Mouse (Mus musculus) brain, embryonic 14.5 days (tissue): ENCODE results near the gene Tepp.

ENCODE experiments used
- CTCF ChIP-seq: fragments of 200-500 bp; IDR thresholded peaks from 2 replicates; pipeline ENCODE4 v1.5.1; 2012; ENCODE audit warnings: inconsistent platforms, mild to moderate bottlenecking, moderate library complexity, borderline replicate concordance; ENCODE audit not compliant: insufficient read depth, insufficient read length; ENCODE audit errors: extremely low read depth
- POLR2A ChIP-seq: fragments of 200-500 bp; IDR thresholded peaks from 2 replicates; pipeline ENCODE4 v1.6.1; 2012; ENCODE audit warnings: mild to moderate bottlenecking, inconsistent platforms, borderline replicate concordance; ENCODE audit not compliant: poor library complexity, insufficient read depth, insufficient read length, severe bottlenecking; ENCODE audit errors: extremely low read depth

GRCm38 (mm10) chr8:95348356-95348755 is 38.0 kb downstream of the Tepp start:
- no peak for TF ChIP-seq POLR2A
- no peak for TF ChIP-seq CTCF
